8 mouse cellular contexts compared by ENCODE assay signal in genomic region chr13:35131272-35132185, GRCm38 (mm10).
DNase-seq lines count a peak whose midpoint lies in the region; ATAC-seq and TF ChIP-seq lines count a peak whose summit lies in the region.

No protein-coding gene starts in this region.

- H3K4me2 ChIP-seq in kidney, embryonic 14.5 days (replicated peaks; ENCODE audit: low read depth, low read length): no peak overlapping the region
- no peak overlapping the region for H3K4me2 ChIP-seq in kidney, embryonic 15.5 days

- H3K4me3 ChIP-seq in kidney, adult 2 months (ENCODE audit: insufficient read depth, low read depth, low read length): no peak overlapping the region
- no peak overlapping the region for H3K4me3 ChIP-seq in kidney, embryonic 14.5 days (ENCODE audit: low read length)
- H3K4me3 ChIP-seq in kidney, embryonic 15.5 days (replicated peaks): no peak overlapping the region

- no peak overlapping the region for H3K9ac ChIP-seq in kidney, embryonic 14.5 days (ENCODE audit: low read depth, low read length)
- H3K9ac ChIP-seq in kidney, embryonic 15.5 days: no peak overlapping the region

- H3K27me3 ChIP-seq in kidney, adult 2 months (replicated peaks; ENCODE audit: control insufficient read depth, insufficient read depth, low read length): no peaks in the 10 kb centered on the region
- no peaks in the 10 kb centered on the region for H3K27me3 ChIP-seq in kidney, embryonic 14.5 days (ENCODE audit: control insufficient read depth, insufficient read depth, low read length)
- H3K27me3 ChIP-seq in splenic B cell, adult 2 months (ENCODE audit: control insufficient read depth, insufficient read depth, low read length, poor library complexity, severe bottlenecking): no peaks in the 10 kb centered on the region
- no peaks in the 10 kb centered on the region for H3K27me3 ChIP-seq in kidney, embryonic 15.5 days

- no peaks in the 10 kb centered on the region for H3K9me3 ChIP-seq in kidney, embryonic 14.5 days (ENCODE audit: control insufficient read depth, low read length)
- no peaks in the 10 kb centered on the region for H3K9me3 ChIP-seq in kidney, embryonic 15.5 days (replicated peaks)

- no peak for TF ChIP-seq POLR2A in kidney, adult 2 months (IDR thresholded peaks at IDR 0.05; ENCODE audit: low read depth, low read length)

- peak; percentile 5 for DNase-seq in kidney, adult 2 months
- peak; percentile 12 to 14 for DNase-seq in cerebellum, postnatal 25 days
- peak; percentile 18 to 20 for DNase-seq in layer of hippocampus, postnatal 25 days (ENCODE audit: extremely low spot score in 1 of 2, low spot score in 1 of 2)
- DNase-seq in splenic B cell, adult 2 months (ENCODE audit: low read depth, low spot score): peak; percentile 85
- no peak for DNase-seq in urinary bladder, adult 18-20 months (ENCODE audit: low spot score in 2 of 2)
- no peak for DNase-seq in embryo, embryonic 10 days (ENCODE audit: low spot score)

- WGBS in kidney, adult 2 months: 50% methylated on average over 8 of the region's 8 CpGs
- 56% methylated on average over 8 of the region's 8 CpGs for WGBS in kidney, embryonic 14.5 days
- WGBS in kidney, embryonic 15.5 days: 60% methylated on average over 8 of the region's 8 CpGs

- H3K36me3 ChIP-seq in kidney, adult 2 months (ENCODE audit: control insufficient read depth, insufficient read depth, low read length): no peaks in the 10 kb centered on the region
- no peaks in the 10 kb centered on the region for H3K36me3 ChIP-seq in kidney, embryonic 14.5 days (ENCODE audit: control insufficient read depth, insufficient read depth, low read length)
- H3K36me3 ChIP-seq in splenic B cell, adult 2 months (ENCODE audit: control insufficient read depth, insufficient read depth, low read length, poor library complexity, severe bottlenecking): no peaks in the 10 kb centered on the region
- H3K36me3 ChIP-seq in kidney, embryonic 15.5 days: no peaks in the 10 kb centered on the region

- no peaks in the 10 kb centered on the region for H3K4me1 ChIP-seq in kidney, adult 2 months (ENCODE audit: control insufficient read depth, insufficient read depth, low read length)
- no peaks in the 10 kb centered on the region for H3K4me1 ChIP-seq in kidney, embryonic 14.5 days (ENCODE audit: control insufficient read depth, insufficient read depth, low read length)
- H3K4me1 ChIP-seq in kidney, embryonic 15.5 days: no peaks in the 10 kb centered on the region

- ATAC-seq in kidney, embryonic 14.5 days (ENCODE audit: low FRiP score, low TSS enrichment): no peak
- no peak for ATAC-seq in kidney, embryonic 15.5 days (replicated peaks; ENCODE audit: low FRiP score)

- no peak for TF ChIP-seq CTCF in kidney, adult 2 months (conservative IDR thresholded peaks at IDR 0.05; ENCODE audit: insufficient read depth, insufficient read length, low read depth, low read length)

- H3K27ac ChIP-seq in kidney, adult 2 months (ENCODE audit: insufficient read depth, low read depth, low read length): no peak overlapping the region
- H3K27ac ChIP-seq in kidney, embryonic 14.5 days (ENCODE audit: low read depth, low read length): no peak overlapping the region
- H3K27ac ChIP-seq in kidney, embryonic 15.5 days: no peak overlapping the region

Comparison
In these comparisons a context has a peak if more than half of its experiments do, and no peak if none do; other contexts are left out.
1. DNase-seq: peak in kidney, adult 2 months (single experiment), cerebellum, postnatal 25 days (2 of 2), layer of hippocampus, postnatal 25 days (2 of 2) and splenic B cell, adult 2 months (single experiment); none in urinary bladder, adult 18-20 months (0 of 2) and embryo, embryonic 10 days (single experiment).